Mouse (Mus musculus): ENCODE measurements around the gene Mptx1. TPM values are rescaled to one million over a fixed set of nuclear protein-coding genes. Genes with fewer than 3 reads are reported as not detected.
"Not testable (repeated sequence)": the region's sequence is repeated elsewhere in the genome, so short reads cannot be mapped to it uniquely, and the experiment has no call there.

The Mptx1 gene
- not detected for total RNA-seq (2021)
- long read RNA-seq, experiment 1: 0 reads
- long read RNA-seq, experiment 2: 0 reads

DNA sequence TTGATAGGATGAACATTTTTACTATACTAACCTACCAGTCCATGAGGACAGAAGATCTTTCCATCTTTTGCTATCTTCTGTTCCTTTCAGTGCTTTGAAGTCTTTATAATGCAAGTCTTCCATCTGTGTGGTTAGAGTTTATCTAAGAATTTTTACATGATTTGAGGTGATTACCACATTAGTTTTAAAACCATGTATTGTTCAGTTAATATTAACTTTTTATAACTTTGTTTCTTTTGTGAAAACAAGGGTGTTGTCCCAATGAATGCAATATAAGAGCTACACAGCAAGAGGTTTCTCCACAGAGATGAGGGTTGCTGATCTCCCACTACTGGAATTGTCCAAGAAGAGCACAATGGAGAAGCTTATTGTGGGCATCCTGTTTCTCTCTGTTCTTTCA is at the start of gene Mptx1:
Mptx1 (plus strand) TSS at position 301 of the 400 bp plus-strand sequence.
- no peak for DNase-seq

DNA sequence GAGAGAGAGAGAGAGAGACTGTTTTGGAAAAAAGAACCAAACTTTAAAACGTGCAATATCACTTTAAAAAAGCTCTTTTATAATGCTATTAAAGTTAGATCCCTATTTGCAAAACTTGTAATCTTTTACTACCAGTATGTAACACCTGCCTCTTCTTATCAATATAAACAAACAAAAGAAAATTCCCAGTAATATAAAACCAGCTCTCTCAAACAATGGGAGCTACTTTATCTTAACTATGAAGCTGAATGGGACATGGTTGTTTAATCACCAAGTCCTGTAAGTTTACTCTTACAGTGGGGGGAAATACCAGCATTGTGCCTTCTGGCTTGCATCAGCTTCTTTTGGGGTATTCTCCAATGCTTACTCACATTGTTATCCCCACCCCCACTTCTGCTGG is 27.2 kb upstream of the Mptx1 start:
- DNase-seq: no peak

GRCm38 (mm10) chr1:174317308-174317707 is 13.0 kb upstream of the Mptx1 start:
- DNase-seq: no peak

- DNase-seq: not testable (repeated sequence)
Observed at GRCm38 (mm10) chr1:174353636-174354035, 23.3 kb downstream of the Mptx1 start.

- no peak for DNase-seq
Observed at GRCm38 (mm10) chr1:174354640-174355039, 24.3 kb downstream of the Mptx1 start.

DNA sequence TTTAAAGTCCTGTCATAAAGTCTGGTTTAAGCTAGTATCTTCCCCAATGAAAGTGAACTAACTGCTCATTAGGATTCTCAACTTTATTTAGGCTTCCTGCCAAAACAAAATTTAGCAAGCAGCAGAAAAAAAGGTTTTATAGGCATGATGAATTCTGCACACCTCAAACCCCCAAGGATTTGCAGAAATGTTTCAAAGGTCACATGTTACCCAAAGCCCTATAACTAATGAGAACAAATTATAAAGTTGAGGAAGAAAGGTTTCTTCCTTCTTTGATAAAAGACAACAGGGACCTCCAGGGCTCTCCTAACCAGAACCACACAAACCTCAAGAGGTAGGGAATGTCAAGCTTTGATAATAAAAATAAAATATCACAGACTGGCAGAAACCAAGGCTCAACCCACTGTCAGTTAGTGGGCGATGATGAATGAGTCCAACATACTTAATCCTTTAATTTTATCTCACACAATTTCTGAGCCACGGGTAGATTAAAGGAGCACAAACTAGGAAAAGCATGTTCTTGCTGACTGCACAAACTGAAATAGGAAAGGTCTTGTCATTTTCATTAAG is 34.6 kb downstream of the Mptx1 start, which contains the start of gene Olfr417:
Olfr417 (plus strand) TSS at position 241 of the 570 bp plus-strand sequence.
- no peak for DNase-seq

DNA sequence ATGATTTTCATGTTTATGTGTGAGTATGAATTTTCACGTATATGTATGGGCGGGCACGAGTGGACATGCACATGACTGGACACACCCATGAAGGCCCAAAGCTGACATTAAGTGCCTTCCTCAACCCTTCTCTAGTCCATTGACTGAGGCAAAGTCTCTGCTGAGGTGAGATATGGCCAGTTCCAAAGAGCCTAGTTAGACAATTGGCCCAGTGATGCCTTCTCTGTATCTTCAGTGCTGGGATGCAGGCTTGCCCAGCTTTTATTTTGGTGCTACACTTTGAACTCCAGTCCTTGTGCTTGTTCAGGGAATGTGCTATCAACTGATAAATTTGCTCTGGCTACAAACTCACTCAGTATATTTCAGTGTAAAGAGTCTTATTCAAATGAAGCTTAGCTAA is 43.5 kb downstream of the Mptx1 start:
- no peak for DNase-seq

Other genes starting within 250 kb of the Mptx1 start
- gene Olfr429, start 246.2 kb upstream of the Mptx1 start, total RNA-seq (2021): not detected
- not detected for gene Olfr427, start 233.6 kb upstream of the Mptx1 start, total RNA-seq (2021)
- not detected for gene Olfr231, start 209.4 kb upstream of the Mptx1 start, total RNA-seq (2021)
- not detected for gene Olfr424, start 199.0 kb upstream of the Mptx1 start, total RNA-seq (2021)
- not detected for gene Olfr420, start 174.9 kb upstream of the Mptx1 start, total RNA-seq (2021)
- gene Spta1, start 157.7 kb upstream of the Mptx1 start, total RNA-seq (2021): 1 to 10 TPM in 1 of 2 experiments, under 1 TPM in 1; 0.26 to 1.5 TPM
- not detected for gene Olfr419, start 78.5 kb upstream of the Mptx1 start, total RNA-seq (2021)
- gene Olfr417, start 34.6 kb downstream of the Mptx1 start, total RNA-seq (2021): not detected
- not detected for gene Olfr248, start 60.5 kb downstream of the Mptx1 start, total RNA-seq (2021)
- gene Olfr414, start 93.5 kb downstream of the Mptx1 start, total RNA-seq (2021): not detected
- gene Olfr220, start 111.6 kb downstream of the Mptx1 start, total RNA-seq (2021): not detected
- 1 to 10 TPM; 1.2 to 1.6 TPM for gene Fmn2, start 171.3 kb downstream of the Mptx1 start, total RNA-seq (2021)

Data from gastrocnemius, postnatal 10 days (tissue).